Mouse (Mus musculus) NIH3T3 (cell line): Measurements from ENCODE around the gene Adipor1.
A peak's percentile ranks its signal among the peaks of the same experiment; 100 is the strongest.

ENCODE experiments used
- DNase-seq: peaks from one replicate; pipeline ENCODE4 v3.0.0-alpha.2; 2012; ENCODE audit warnings: low read depth

The Adipor1 gene

DNA sequence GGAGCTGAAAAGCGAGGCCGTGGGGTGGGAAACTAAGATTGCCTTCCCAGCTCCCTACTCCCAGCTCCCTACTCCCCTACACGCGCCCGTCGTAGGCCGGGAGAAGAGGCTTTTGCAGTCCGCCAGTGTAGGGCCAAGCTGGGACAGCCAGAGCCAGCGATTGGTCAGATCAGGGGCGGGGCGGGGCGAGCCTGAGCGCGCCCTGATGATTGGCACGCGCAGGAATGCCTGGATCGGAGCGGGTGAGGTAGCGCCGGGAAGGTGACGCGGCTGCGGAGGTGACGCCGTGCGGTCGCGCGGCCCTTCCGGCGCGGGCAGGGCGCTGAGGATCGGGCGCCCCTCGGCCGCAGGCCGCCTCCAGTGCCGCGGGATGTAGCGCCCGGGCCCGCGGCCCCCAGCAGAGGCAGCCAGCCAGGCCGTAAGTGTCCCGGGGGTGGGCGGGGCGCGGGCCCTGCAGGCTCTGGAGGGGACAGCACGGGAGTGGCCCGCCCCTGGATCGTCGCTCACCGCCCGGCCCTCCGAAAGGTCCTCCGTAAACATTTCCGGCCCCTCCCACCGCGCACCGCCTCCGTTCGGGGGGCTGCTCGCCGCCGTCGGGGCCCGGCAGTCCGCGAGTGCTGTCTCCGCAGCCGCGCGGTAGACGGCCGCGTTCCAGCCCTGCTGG lies at the start of gene Adipor1:
Gene Adipor1, plus strand, starts transcription at position 211 of the 664 bp plus-strand sequence.
- peak; percentile 98 for DNase-seq

DNA sequence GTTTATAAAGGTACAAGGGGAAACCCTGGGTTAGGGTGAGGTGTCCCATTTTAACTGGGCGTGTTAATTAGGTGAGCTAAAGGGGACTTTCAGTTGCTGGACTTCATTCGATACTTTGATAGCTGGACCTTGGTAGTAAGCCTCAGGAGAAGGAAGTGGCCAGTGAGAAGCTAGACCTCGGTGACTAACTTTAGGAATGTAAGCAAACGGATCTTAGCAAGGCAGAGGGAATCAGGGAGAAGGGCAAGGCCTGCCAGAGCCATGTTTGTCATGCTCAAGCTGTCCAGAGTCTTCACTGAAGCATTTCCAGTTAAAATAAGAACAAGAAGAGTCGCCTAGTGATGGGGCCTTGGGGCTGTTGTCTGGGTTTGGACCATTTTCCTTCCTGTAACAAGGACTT lies 49.7 kb upstream of the Adipor1 start:
- DNase-seq = no peak

DNA sequence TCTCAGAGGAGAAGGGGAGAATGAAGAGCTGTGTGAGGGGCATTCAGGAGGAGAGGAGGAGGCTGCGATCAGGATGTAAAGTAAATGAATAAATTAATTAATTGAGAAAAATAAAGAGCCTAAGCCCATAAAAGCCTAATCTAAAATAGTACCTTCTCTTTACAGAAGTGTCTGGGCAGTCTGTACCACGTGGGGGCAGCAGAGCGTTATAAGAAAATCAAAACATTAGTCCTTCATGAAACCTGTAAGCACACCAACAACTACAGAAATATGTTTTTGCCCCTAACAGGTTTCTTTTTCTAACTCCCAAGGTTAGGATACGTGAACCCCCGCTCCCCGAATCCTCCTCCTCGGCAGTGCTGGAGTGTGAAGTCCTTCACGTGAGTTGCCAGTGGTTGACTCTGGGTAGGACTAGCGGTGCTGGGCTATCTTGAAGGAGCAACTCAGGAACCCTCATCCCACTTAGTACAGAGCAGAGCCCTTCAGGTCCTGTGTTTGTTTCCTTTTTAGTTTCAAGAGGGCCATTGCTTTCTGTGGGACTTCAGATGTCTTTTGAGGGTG lies 46.3 kb upstream of the Adipor1 start:
- peak; percentile 85 for DNase-seq

DNA sequence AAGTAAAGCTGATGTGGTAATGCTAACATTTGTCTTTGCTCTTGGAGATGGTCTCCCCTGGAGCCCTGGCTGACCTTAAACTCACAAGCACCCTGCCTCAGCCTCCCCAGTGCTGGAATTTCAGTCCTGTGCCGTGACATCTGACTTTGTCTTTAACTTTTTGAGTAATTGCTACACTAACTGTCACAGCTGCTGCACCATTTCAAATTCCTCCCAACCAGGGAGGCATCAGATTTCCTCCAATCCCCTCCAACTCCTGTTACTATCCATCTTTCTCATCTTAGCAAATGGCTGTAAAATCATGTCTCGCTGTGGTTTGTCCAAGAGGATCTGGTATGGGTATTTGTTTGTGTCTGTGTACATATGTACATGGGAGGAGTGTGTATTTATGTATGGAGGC lies 41.1 kb upstream of the Adipor1 start:
- DNase-seq = no peak

DNA sequence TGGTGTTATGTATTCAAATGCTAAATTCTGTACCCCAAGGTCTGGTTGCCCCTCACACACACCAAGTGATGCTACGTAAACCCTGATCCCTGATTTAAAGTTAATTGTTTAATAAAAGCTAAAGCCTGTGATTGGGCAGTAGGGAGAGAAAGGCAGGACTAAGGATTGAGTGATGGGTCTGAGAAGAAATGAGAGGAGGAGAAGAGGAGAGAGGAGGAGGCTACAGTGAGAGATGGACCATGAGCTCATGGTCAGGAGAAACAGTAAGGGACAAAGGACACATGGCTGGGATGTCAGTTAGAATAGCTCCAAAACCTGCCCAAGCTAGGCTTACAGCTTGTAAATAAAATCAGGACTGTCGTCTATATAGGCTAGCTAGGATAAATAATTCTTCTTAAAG lies 34.1 kb upstream of the Adipor1 start:
- DNase-seq = no peak

DNA sequence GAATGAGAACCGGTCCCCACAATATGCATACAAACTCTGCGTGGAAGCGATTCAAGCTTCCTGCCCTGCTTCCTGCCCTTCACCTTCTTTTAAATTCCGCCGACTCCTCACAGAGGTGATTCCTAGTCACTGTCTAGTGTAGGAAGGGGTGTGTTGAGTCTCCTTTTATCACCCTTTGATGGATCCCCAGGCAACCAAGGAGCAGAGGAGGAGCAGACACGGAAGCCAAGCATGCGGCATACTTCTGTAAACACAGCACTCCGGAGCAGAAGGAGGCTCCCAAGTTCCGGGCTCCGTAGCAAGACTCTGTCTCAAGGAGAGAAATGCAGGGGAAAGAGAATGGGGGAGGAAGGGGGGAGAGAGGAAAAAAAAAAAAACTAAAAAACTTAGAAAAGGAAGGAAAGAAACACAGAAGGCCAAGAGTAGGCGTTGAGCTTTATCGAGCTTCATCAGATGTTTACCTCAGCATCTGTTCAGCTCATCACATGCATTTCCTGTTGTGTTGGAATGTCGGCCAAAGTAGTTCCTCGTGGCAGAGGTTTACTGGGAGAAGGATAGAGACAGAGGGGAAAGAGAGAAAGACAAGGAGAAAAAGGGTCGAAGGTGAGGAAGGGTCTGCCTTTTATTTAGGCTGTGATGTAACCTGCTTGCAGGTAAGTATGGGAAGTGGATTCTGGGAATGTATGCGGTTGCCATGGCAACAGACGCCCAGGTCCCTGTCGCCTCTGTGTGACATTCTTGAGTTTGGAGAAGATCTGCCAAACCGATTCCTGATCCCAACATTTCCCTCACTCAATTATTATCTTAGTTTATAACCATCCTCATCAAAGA lies 33.2 kb upstream of the Adipor1 start:
- no peak for DNase-seq

DNA sequence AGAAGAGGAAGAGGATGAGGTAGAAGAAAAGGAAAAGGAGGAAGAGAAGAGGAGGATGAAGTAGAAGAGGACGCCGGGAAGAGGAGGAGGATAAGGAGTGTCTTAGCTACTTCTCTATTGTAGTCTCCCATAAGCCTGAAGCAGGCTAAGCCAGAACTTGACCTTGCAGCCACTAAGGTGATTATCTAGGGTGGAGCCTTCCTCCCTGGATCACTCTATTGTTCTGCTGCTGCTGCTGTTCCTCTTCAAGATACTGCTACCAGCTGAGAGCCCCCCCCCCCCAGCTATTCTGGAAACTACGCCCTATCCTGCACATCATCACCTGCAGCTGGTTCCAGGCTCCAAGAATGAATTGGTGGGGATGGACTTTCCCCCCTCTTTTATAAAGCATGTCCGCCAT lies 30.6 kb upstream of the Adipor1 start:
- DNase-seq = no peak

DNA sequence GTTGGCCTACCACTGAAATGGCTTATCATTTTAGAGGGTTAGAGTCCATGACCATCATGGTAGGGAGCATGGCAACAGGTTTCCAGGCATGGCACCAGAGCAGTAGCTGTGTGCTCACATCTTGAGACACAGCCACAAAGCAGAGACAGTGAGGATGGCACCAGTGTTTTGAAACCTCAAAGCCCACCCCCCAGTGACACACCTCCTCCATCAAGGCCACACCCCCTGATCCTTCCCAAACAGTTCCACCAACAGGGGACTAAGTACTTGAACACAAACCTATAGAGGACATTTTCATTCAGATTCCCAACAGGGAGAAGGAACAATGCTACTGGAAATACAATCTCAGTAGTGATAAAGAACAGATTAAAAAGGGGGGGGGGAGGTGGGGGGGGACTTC lies 30.0 kb upstream of the Adipor1 start:
- DNase-seq = no peak

DNA sequence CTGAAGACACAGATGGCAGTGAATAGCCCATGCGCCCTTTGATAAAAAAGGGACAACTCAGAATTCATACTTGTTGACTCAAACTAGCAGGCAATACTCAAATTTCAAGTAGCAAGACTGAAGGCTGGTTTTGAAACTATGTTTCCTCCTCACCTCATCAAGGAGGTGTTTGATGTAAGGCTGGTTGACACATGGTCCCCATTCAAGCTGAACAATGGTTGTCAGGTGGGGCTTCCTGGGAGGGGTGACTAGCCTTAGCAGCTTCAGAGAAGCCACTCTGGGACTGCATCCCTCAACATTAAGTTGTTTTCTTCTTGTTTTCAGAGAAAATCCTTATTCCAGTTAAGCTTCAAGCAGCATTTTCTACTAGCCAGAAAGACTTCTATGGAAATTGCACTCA lies 29.5 kb upstream of the Adipor1 start, which contains the start of gene 4933406M09Rik:
Gene 4933406M09Rik, plus strand, starts transcription at position 275 of the 400 bp plus-strand sequence.
- DNase-seq = no peak

DNA sequence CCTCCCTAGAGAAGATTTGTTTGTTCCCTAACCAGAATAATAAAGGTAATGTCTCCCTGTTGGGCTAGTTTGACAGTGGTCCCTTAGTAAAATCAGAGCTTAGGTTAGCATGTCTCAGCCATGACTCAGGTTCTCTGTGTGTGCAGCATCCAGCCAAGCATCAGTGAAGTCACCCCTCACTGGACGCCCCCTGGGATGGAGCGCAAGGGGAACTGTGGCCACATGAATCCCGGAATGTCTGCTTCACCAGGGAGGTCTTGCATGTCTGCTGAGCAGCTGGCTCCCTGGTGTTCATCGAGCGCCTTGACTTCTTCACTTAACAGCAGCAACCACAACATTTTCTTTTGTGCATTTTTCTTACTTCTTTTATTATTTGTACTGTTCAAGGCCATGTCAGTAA lies 21.4 kb upstream of the Adipor1 start:
- no peak for DNase-seq

DNA sequence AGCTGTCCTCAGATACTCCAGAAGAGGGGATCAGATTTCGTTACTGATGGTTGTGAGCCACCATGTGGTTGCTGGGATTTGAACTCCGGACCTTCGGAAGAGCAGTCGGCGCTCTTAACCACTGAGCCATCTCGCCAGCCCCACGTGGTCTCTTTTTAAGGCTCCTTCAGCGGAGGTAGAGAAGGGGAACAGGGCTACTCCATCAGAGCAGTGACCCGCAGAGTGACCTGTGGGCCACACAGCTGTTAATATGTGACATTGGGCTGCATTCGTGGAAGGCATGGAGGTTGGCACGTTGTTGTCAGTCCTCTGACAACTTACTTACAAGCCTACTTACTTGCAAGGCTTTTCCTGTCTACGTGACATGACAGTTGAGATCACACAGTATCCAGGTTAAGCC lies 17.0 kb upstream of the Adipor1 start:
- no peak for DNase-seq

DNA sequence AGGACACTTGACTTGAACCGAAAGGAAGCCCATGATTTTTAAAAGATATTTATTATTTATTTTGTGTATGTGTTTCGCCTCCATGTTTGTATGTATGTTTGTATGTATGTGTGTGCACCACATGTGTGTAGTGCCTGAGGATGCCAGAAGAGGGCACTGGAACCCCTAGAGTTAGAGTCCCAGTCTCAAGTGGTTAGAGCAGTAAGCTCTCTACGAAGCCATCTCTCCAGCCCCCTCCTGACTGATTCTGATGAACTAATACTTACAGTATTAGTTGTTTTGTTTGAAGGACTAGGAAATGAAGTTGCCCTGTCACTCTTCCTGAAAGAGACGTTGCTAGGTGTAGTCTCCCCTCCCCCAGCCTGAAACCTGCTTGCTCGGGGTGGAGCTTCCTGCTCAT lies 15.4 kb upstream of the Adipor1 start:
- no peak for DNase-seq

DNA sequence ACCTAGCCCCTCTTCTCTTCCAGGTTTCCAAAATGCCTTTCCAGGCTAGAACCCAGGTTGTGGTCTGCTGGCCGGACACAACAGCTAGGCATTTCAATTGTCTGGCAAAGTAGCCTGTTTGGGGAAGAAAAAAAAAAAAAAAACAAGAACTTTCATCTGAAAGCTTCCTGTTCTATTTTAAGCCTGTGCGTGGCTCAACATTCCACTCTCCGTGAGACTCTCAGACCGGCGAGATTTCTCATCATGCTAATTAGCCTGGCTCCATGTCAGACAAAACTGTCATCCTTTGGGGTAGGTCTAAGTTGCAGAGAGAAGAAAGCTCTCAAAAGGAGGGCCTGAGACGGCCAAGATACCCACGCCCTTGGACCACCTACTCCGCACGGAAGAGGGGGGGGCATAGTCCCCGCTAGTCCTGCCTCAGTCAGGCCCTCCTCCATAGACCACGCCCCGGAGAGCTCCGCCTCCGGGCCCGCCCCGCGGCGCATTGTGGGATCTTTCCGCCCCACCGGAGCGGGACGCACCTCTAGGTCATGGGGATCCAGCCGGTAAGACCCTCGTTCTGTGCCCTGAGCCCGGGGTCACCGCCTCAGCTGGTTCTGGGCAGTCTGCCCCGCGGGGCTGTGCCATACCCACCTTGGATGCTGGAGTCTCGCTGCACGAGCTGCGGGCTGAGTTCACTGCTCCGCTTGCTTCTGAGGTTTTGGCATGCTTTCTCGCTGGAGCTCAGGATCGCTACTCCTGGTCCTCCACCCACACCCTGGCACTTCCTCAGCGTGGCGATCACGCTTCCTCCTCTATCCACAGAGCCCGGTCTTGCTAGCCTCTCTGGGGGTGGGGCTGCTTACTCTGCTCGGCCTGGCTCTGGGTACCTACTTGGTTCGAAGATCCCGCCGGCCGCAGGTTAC lies 9.4 kb upstream of the Adipor1 start, which contains the start of gene Cyb5r1:
Gene Cyb5r1, plus strand, starts transcription at position 51 of the 905 bp plus-strand sequence.
- DNase-seq = peak; percentile 88

DNA sequence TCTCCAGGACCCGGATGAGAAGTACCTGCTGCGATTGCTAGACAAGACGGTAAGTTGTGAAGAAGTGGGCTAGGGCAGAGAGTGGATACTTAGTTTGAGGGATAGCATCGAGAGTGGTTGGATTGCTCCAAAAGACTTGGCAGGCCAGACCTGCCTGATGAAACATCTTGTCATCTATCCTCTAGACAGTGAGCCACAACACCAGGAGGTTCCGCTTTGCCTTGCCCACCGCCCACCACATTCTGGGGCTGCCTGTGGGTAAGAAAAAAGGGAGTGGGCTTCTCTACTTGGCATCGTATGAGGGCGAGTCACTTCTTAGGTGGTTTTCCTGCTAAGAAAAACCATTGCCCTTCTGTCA lies 8.8 kb upstream of the Adipor1 start:
- no peak for DNase-seq

DNA sequence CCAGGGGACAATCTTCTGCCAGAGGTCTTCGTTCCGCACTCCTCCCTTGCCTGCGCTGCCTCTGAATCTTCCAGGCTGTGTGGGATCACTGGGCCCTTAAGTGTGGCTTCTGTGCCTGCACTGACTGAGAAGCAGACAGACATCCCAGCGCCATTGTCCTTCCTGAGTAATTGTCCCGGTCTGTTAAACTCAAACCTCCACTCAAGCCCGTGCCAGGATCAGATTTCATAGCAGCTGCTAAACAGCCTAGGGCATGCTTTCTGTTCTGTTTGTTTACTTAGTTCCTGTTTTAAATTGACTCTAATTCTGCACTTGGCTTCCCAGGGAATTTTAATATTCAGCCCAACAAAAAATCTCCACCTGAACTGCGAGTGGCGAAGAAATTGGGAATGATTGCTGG lies 7.1 kb upstream of the Adipor1 start:
- no peak for DNase-seq

DNA sequence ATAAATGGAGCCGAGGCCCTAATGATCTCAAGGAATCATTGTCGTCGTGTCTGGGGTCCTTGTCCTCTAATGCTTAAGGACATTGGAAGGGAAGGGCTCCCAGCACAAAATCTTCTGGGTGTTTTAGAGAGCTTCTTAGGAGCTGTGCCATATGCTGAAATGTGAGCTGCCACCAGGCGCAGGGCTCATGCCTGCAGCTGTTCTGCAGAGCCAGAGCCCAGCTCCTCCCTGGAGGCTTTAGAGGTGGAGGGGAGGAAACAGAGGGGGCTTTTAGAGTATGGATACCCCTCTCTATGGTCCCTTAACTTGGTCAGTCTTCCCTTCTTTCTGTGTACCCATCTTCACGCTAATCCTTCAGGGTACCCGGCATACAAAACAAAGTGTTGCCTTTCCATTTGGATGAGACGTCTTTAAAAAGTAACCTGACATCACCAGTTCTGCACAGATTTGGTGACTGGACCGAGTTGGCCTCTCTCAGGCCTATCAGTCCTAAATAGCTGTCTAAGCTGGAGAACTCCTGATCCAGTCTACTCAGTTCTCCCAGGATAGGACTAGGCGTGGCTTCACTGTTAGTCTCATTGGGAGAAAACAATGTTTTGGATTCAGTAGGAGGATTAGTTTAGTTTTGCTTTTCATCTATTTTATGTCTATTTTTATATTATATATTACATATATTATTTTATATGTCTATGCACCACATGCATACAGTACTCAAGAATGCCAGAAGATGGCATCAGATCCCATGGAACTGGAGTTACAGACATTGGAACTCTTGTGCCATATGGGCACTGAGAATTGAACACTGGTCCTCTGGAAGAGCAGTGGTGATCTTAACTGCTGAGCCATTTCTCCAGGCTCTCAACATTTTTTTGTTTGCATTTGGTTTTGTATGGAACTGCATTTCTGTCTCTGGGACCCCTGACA lies 3.2 kb upstream of the Adipor1 start:
- DNase-seq = peak; percentile 29

DNA sequence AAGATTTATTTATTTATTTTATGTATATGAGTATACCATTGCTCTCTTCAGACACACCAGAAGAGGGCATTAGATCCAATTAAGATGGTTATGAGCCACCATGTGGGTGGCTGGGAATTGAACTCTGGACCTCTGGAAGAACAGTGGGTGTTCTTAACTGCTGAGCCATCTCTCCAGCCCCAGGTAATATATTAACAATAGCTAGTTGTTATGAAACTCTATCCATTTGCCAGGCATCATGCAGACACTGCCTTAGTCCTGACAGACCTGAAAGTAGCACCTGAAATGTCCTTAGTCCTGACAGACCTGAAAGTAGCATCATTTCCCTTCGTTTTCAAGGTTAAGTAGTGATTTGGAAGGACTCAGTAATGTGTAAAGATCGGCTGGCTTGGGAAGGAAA lies 1.1 kb upstream of the Adipor1 start:
- DNase-seq = no peak

DNA sequence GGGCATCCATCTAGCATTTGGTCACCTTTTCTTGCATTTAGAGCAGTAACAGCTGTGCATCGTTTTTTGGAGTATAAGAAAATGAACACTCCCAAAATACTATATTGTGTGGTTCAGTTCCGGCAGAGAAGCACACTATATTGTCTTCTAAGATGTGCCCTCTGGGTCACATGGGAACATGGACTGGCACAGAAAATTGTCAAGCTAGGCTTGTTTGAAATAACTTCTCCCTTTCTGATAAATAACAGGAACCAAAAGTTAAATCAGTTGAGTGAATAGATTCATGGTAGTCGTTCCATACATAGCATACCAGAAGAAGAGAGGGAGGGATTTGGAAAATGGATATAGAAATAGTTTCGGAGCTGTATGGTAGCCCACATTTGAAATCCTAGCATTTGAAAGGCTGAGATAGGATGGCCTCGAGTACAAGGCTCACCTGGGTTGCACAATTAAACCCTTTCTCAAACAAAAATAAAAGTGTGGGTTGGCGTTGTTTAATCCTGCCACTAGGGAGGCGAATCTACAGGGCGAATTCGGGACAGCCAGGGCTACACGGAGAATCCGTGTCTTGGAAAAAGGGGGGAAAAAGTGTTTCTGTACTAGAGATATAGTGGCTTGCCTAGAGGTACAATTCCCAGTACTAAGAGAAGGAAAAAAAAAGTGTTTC lies 544 bp upstream of the Adipor1 start:
- DNase-seq = no peak

DNA sequence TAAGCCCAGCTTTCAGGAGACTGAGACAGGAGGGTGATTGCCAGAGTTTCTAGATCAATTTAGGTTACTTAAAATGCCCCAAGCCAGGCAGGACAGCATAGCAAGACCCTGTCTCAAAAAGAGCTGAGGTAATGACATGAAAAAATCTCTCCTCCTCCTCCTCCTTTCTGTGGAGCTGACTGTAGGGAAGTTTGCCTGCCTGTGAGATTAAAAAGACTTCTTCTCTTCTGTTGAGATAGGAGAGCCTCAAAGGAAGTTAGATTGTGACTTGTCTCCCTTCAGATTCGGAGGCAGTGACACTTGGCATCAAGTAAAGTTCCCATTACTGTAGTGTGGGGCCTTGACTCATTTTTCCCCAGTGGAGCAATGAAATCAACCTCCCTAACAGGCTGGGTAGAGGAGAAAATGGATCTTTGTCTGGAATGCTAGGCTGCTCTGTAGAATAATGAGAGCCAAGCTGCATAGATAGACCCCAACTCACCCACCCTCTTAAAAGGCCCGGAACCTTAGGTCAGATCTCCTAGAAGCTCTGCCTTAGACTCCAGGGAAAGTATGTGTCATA lies 3.3 kb downstream of the Adipor1 start:
- DNase-seq = no peak

DNA sequence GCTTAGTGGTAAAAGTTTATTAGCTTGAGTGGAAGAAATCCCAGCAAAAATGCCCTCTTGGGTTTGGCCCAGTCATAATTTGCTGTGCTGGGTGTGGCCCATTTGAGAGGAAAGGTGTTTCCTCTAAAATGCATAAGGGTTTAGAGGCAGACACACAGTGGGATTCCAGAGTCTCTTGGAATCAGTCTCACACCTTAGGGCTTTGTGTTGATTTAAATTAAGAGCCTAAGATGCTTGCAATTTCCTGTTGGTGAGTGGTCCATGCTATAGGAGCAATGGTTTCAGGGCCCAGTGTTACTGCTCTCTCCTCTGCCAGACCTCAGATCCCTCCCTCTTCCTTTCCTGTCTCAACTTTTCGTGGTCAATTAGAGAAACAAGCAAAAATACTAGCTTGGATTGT lies 4.0 kb downstream of the Adipor1 start:
- no peak for DNase-seq
